Mouse (Mus musculus): ENCODE results near the gene Tjp2. TPM values are rescaled to one million over a fixed set of nuclear protein-coding genes. Genes with fewer than 3 reads are reported as not detected.
A peak's percentile ranks its signal among the peaks of the same experiment; 100 is the strongest.
"Not testable (repeated sequence)": the region's sequence is repeated elsewhere in the genome, so short reads cannot be mapped to it uniquely, and the experiment has no call there.

The Tjp2 gene
- polyA plus RNA-seq, 1 experiment from 2014 or later, result 22.7 TPM

- Histone ChIP-seq H3K9ac (ENCODE audit: low read length) (no peak overlapping the region), H3K27me3 (ENCODE audit: control insufficient read depth, insufficient read depth, low read length) (no peaks in the 10 kb centered on the region), H3K4me2 (ENCODE audit: low read length) (peak overlapping the region; percentile 19; the same call in 1 of the 2 replicates), H3K27ac (replicated peaks in 1 of 2; ENCODE audit: control insufficient read depth in 1 of 2, insufficient read depth in 1 of 2, low read depth in 2 of 2, low read length in 2 of 2) (no peak overlapping the region), H3K4me3 (ENCODE audit: control insufficient read depth in 1 of 2, insufficient read depth in 1 of 2, low read depth in 1 of 2, low read length in 2 of 2) (no peak overlapping the region), H3K9me3 (ENCODE audit: control insufficient read depth, low read length) (no peaks in the 10 kb centered on the region), H3K36me3 (ENCODE audit: control insufficient read depth, insufficient read depth, low read length) (no peaks in the 10 kb centered on the region), H3K4me1 (ENCODE audit: control insufficient read depth in 2 of 2, insufficient read depth in 2 of 2, low read length in 2 of 2) (peaks cover 7% of the 10 kb centered on the region in 2 experiments; a peak in 2 of 4 replicates)
- 26% methylated on average over 14 of the region's 14 CpGs for WGBS
- ATAC-seq (ENCODE audit: insufficient number of reproducible peaks, insufficient read depth, low FRiP score, low read depth), result no peak
Observed at GRCm38 (mm10) chr19:24241799-24242546, 17.1 kb upstream of the Tjp2 start.

GRCm38 (mm10) chr19:24241271-24241670 lies 16.4 kb upstream of the Tjp2 start:
- 84% methylated on average over 8 of the region's 8 CpGs for WGBS
- Histone ChIP-seq H3K4me1 (ENCODE audit: control insufficient read depth in 2 of 2, insufficient read depth in 2 of 2, low read length in 2 of 2) (peaks cover 7% of the 10 kb centered on the region in 2 experiments; a peak in 2 of 4 replicates), H3K27me3 (ENCODE audit: control insufficient read depth, insufficient read depth, low read length) (no peaks in the 10 kb centered on the region)

GRCm38 (mm10) chr19:24238011-24238410 lies 13.2 kb upstream of the Tjp2 start:
- H3K4me3 ChIP-seq (ENCODE audit: control insufficient read depth in 1 of 2, insufficient read depth in 1 of 2, low read depth in 1 of 2, low read length in 2 of 2), result no peak overlapping the region
- ATAC-seq (ENCODE audit: insufficient number of reproducible peaks, insufficient read depth, low FRiP score, low read depth), result no peak
- H3K4me2 ChIP-seq (ENCODE audit: low read length), result no peak overlapping the region
- H3K9me3 ChIP-seq (ENCODE audit: control insufficient read depth, low read length), result no peaks in the 10 kb centered on the region
- 84% methylated on average over 4 of the region's 4 CpGs for WGBS
- no peaks in the 10 kb centered on the region for H3K27me3 ChIP-seq (ENCODE audit: control insufficient read depth, insufficient read depth, low read length)
- no peaks in the 10 kb centered on the region for H3K36me3 ChIP-seq (ENCODE audit: control insufficient read depth, insufficient read depth, low read length)
- peaks cover 7% of the 10 kb centered on the region in 2 experiments; a peak in 2 of 4 replicates for H3K4me1 ChIP-seq (ENCODE audit: control insufficient read depth in 2 of 2, insufficient read depth in 2 of 2, low read length in 2 of 2)
- H3K27ac ChIP-seq (replicated peaks in 1 of 2; ENCODE audit: control insufficient read depth in 1 of 2, insufficient read depth in 1 of 2, low read depth in 2 of 2, low read length in 2 of 2), result no peak overlapping the region
- H3K9ac ChIP-seq (ENCODE audit: low read length), result no peak overlapping the region

More at GRCm38 (mm10) chr19:24241271-24241670, 16.4 kb upstream of the Tjp2 start:
- Histone ChIP-seq H3K27ac (replicated peaks in 1 of 2; ENCODE audit: control insufficient read depth in 1 of 2, insufficient read depth in 1 of 2, low read depth in 2 of 2, low read length in 2 of 2) (no peak overlapping the region), H3K4me2 (ENCODE audit: low read length) (no peak overlapping the region), H3K4me3 (ENCODE audit: control insufficient read depth in 1 of 2, insufficient read depth in 1 of 2, low read depth in 1 of 2, low read length in 2 of 2) (no peak overlapping the region), H3K9ac (ENCODE audit: low read length) (no peak overlapping the region), H3K36me3 (ENCODE audit: control insufficient read depth, insufficient read depth, low read length) (no peaks in the 10 kb centered on the region), H3K9me3 (ENCODE audit: control insufficient read depth, low read length) (no peaks in the 10 kb centered on the region)
- ATAC-seq (ENCODE audit: insufficient number of reproducible peaks, insufficient read depth, low FRiP score, low read depth), result no peak

GRCm38 (mm10) chr19:24232356-24232755 lies 7.5 kb upstream of the Tjp2 start:
- ATAC-seq (ENCODE audit: insufficient number of reproducible peaks, insufficient read depth, low FRiP score, low read depth); H3K9ac ChIP-seq (ENCODE audit: low read length); H3K9me3 ChIP-seq (ENCODE audit: control insufficient read depth, low read length); H3K4me2 ChIP-seq (ENCODE audit: low read length); H3K27me3 ChIP-seq (ENCODE audit: control insufficient read depth, insufficient read depth, low read length); H3K36me3 ChIP-seq (ENCODE audit: control insufficient read depth, insufficient read depth, low read length); H3K4me1 ChIP-seq (ENCODE audit: control insufficient read depth in 2 of 2, insufficient read depth in 2 of 2, low read length in 2 of 2); H3K4me3 ChIP-seq (ENCODE audit: control insufficient read depth in 1 of 2, insufficient read depth in 1 of 2, low read depth in 1 of 2, low read length in 2 of 2); H3K27ac ChIP-seq (replicated peaks in 1 of 2; ENCODE audit: control insufficient read depth in 1 of 2, insufficient read depth in 1 of 2, low read depth in 2 of 2, low read length in 2 of 2): not testable (repeated sequence)
- WGBS, result 89% methylated on average over 1 of the region's 1 CpGs

GRCm38 (mm10) chr19:24225305-24225696 lies 471 bp upstream of the Tjp2 start:
- ATAC-seq (ENCODE audit: insufficient number of reproducible peaks, insufficient read depth, low FRiP score, low read depth), result no peak
- Histone ChIP-seq H3K36me3 (ENCODE audit: control insufficient read depth, insufficient read depth, low read length) (no peaks in the 10 kb centered on the region), H3K27me3 (ENCODE audit: control insufficient read depth, insufficient read depth, low read length) (no peaks in the 10 kb centered on the region), H3K4me3 (ENCODE audit: control insufficient read depth in 1 of 2, insufficient read depth in 1 of 2, low read depth in 1 of 2, low read length in 2 of 2) (peak overlapping the region; percentile 54 to 67), H3K9ac (ENCODE audit: low read length) (peak overlapping the region; percentile 81), H3K9me3 (ENCODE audit: control insufficient read depth, low read length) (no peaks in the 10 kb centered on the region), H3K4me1 (ENCODE audit: control insufficient read depth in 2 of 2, insufficient read depth in 2 of 2, low read length in 2 of 2) (peaks cover 6 to 8% of the 10 kb centered on the region in 2 experiments; a peak in 3 of 4 replicates), H3K4me2 (ENCODE audit: low read length) (peak overlapping the region; percentile 76), H3K27ac (replicated peaks in 1 of 2; ENCODE audit: control insufficient read depth in 1 of 2, insufficient read depth in 1 of 2, low read depth in 2 of 2, low read length in 2 of 2) (peak overlapping the region; percentile 73 to 76; a peak in 3 of 4 replicates)
- under 1% methylated on average over 17 of the region's 17 CpGs for WGBS

GRCm38 (mm10) chr19:24223851-24224251 lies 979 bp downstream of the Tjp2 start:
- peak overlapping the region; percentile 76 for H3K4me2 ChIP-seq (ENCODE audit: low read length)
- H3K36me3 ChIP-seq (ENCODE audit: control insufficient read depth, insufficient read depth, low read length), result no peaks in the 10 kb centered on the region
- H3K27me3 ChIP-seq (ENCODE audit: control insufficient read depth, insufficient read depth, low read length), result no peaks in the 10 kb centered on the region
- no peak for ATAC-seq (ENCODE audit: insufficient number of reproducible peaks, insufficient read depth, low FRiP score, low read depth)
- peak overlapping the region; percentile 81 for H3K9ac ChIP-seq (ENCODE audit: low read length)
- peaks cover 6 to 13% of the 10 kb centered on the region in 2 experiments; a peak in 3 of 4 replicates for H3K4me1 ChIP-seq (ENCODE audit: control insufficient read depth in 2 of 2, insufficient read depth in 2 of 2, low read length in 2 of 2)
- WGBS, result 25% methylated on average over 11 of the region's 11 CpGs
- peak overlapping the region; percentile 73 to 76 for H3K27ac ChIP-seq (replicated peaks in 1 of 2; ENCODE audit: control insufficient read depth in 1 of 2, insufficient read depth in 1 of 2, low read depth in 2 of 2, low read length in 2 of 2)
- no peaks in the 10 kb centered on the region for H3K9me3 ChIP-seq (ENCODE audit: control insufficient read depth, low read length)
- peak overlapping the region; percentile 54 to 67 for H3K4me3 ChIP-seq (ENCODE audit: control insufficient read depth in 1 of 2, insufficient read depth in 1 of 2, low read depth in 1 of 2, low read length in 2 of 2)

GRCm38 (mm10) chr19:24221455-24221854 lies 3.4 kb downstream of the Tjp2 start:
- Histone ChIP-seq H3K9ac (ENCODE audit: low read length) (no peak overlapping the region), H3K27ac (replicated peaks in 1 of 2; ENCODE audit: control insufficient read depth in 1 of 2, insufficient read depth in 1 of 2, low read depth in 2 of 2, low read length in 2 of 2) (no peak overlapping the region), H3K9me3 (ENCODE audit: control insufficient read depth, low read length) (no peaks in the 10 kb centered on the region), H3K36me3 (ENCODE audit: control insufficient read depth, insufficient read depth, low read length) (no peaks in the 10 kb centered on the region), H3K4me2 (ENCODE audit: low read length) (peak overlapping the region; percentile 21; the same call in 1 of the 2 replicates), H3K4me3 (ENCODE audit: control insufficient read depth in 1 of 2, insufficient read depth in 1 of 2, low read depth in 1 of 2, low read length in 2 of 2) (no peak overlapping the region), H3K27me3 (ENCODE audit: control insufficient read depth, insufficient read depth, low read length) (no peaks in the 10 kb centered on the region), H3K4me1 (ENCODE audit: control insufficient read depth in 2 of 2, insufficient read depth in 2 of 2, low read length in 2 of 2) (peaks cover 6 to 13% of the 10 kb centered on the region in 2 experiments; a peak in 3 of 4 replicates)
- WGBS, result 84% methylated on average over 4 of the region's 4 CpGs
- ATAC-seq (ENCODE audit: insufficient number of reproducible peaks, insufficient read depth, low FRiP score, low read depth), result no peak
